Mouse (Mus musculus) adrenal gland (tissue): ENCODE measurements at regions not wholly inside any gene's neighbourhood (a gene's known extent, or its start where the extent isn't known, plus 50 kb on each side); places are given as distances from the start of the nearest gene placed in this dataset.
"Not testable (repeated sequence)": the region's sequence is repeated elsewhere in the genome, so short reads cannot be mapped to it uniquely, and the experiment has no call there.

Experiments used
- intact Hi-C: fragments of 180-260 bp; cut with DNase I; formaldehyde crosslinking; loops from one replicate; pipeline ENCODE4 v1.15.1; 2025

DNA sequence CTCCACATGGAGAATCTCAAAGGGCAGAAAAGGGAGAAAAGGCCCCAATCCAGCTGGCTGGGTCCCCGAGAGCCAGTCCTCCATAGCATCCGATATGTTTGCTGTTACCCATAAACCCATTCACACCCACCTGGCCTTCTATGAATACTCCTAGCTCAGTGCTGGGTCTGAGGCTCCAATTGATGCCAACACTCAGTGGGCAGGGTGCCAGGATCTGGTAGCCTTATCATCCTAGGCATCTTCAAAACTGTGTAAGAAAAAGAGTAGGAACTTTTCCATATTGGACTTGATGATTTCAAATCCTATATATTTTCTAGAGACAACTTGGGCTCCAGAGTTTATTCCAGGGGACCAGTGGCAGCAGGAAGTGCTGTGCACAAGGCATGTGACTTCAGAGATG is 462.0 kb upstream of the Arid1b start:
- intact Hi-C loops, result no loop called here

DNA sequence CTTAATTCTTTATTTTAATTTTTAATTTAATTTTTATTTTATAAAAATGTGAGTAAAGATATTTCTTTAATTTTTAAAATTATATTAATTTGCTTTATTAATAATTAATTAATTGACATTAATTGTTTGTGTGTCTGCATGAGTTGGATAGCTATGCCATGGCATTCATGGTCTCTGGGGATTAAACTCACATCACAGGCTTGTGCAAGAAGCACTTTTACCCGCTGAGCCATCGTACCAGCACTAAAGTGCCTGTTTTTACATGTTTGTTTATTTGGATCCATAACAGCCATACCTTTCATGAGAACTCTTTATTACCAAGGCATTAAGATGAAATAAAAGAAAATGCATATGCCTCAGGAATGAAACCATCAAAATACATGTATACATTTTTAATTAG is 453.7 kb upstream of the Arid1b start:
- intact Hi-C loops, result no loop called here

DNA sequence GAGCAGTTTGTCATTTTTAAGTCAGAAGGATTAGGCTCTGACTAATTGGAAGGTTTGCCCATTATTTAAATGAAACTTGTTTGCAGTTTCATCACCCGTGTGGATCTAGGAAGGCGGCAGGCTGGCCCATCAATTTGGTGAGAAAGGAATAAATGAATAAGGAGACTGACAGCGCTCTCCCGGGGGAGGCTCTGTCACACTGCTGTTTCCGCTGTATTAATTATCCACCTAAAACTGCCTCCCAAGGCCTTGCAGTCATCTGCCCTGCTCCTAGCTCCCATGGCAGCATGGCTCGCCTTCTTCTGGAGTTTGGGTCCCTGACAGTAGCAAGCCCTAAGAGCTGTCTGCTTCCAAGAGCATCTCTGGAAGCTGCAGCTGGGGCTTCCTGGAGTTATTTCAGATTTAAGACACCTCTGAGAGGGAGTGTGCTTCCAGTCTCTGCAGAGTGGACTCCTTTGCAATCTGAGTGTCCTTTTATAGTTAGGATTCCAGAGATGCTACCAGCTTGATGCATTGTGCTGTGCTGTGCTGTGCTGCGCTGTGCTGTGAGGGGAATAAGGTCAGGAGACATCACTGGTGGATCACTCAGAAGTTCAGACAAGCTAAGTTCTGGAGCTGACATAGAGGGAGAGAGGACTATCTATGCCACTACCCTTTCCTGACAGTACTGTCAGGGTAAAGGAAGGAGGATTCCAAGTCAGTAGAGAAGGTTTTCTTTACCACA is 452.9 kb upstream of the Arid1b start:
- intact Hi-C loops, result no loop called here

DNA sequence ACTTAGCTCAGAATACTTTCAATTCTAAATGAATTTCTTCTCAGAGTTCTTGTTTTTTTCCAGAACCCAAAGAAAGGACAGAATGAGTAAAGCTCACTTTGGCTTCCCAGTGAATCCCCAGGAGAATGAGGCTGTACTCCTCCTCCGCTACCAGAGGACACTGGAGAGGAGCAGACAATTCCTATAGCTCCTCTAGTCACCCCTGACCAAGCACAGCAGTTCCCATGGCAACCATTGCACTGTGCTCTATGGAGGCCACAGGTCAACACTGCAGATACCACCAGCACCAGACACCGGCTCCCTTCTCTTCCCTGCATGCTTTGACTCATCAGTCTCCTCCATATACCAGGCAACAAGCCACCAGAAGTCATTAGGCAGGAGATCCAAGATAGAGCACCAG is 447.6 kb upstream of the Arid1b start:
- intact Hi-C loops, result no loop called here

DNA sequence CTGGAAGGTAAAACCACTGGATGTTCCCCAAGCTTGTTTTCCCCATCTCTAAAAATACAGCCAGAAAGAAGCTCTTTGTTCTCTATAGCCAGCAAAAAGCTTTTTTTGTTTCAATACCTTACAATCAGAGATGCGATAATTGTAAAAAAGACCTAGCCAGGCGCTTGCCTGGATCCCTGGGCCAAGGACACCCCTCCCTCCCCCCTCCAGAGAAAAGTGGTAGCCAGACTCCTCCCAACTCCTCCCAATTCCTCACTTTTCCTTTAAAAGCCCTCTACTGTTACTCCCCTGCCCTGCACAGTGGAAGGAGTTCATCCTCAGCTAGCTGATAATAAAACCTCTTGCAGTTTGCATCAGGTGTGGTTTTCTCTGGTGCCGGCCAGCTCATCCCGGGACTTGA is 441.1 kb upstream of the Arid1b start:
- intact Hi-C loops, result not testable (repeated sequence)

DNA sequence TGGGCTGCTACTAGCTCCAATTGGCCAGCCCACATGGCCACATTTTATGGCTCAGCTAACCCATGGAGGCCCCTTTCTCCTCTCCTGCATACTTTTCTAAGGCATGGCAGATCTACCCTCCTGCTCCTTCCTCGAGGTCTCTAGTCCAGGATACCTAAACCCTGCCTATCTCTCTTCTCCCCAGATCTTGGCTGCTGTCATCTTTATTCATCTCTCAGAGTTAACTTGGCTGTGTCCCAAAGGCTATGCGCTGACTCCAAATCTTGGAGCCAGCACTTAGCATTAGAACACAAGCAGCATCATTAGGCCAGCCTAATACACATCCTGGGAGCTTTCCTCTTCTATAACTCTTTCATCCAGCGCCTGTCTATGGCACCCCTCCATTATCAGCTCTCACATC is 430.5 kb upstream of the Arid1b start:
- intact Hi-C loops, result no loop called here

DNA sequence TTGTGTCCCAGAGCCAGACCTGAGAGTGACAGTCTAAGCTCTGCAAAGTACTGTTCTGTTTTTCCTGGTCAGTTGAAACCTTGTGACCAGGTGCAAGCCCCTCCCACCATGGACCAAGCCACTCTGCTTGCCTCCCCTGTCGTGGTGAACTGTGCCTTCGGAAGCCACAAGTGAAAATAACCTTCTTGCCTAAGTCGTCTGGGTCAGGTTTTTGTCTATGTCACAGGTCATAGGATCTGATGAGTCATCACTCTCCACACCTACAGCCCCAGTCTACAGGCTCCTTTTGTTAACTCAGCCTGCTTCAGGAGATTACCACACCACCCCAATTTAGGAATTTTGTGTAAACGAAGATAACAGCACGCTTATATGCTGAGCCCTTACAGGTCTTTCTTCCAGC is 417.2 kb upstream of the Arid1b start:
- intact Hi-C loops, result no loop called here

DNA sequence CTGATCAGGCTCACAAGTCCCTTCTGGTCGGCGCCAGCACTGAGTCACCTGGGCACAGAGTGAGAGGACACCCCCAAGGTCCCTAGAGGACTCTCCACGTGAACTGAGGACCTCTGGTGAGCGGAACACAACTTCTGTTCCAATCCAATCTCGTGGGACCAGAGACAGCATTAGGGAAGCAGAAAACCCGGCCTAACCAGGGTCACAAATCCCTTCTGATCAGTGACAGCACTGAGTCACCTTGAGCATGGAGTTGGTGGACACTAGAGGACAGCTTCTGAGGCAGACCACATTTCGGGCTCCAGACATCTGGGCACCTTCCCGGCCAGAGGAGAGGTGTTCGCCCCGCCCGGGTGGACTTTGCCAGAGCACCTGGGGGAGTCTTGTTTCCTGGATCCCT is 412.3 kb upstream of the Arid1b start:
- intact Hi-C loops, result no loop called here

DNA sequence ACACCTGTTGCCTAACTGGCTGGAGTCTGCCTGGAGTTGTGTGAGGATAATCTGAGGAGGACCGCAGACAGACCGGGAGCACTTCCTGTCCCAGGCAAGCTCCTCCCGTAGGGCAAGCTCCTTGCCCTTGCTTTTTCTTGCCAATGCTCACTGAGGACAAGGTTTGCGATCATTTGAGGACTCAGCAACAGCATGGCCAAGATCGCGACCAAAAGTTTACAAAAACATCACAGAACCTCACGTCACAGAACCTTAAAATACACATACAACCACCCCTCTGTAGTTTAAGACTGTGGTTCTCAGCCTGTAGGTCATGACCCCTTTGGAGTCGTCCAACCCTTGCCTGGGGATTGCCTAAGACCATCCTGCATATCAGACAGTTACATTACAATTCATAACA is 383.7 kb upstream of the Arid1b start:
- intact Hi-C loops, result no loop called here

DNA sequence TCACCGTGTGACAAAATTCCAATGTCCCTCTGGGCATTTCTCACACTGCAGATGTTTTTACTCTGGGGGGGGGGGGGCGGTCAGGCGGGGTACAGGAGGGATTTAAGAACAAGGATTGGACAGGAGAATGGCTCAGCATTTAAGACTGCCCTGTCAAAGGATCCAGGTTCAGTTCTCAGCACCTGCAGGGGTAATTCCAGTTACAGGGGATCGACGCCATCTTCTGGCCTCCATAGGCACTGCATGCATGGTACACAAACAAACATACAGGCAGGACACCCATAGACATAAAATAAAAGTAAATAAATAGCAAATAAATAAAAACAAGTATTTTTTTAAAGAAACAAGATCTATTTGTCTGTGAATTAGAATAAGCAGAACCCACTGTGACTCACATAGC is 383.1 kb upstream of the Arid1b start:
- intact Hi-C loops, result no loop called here

DNA sequence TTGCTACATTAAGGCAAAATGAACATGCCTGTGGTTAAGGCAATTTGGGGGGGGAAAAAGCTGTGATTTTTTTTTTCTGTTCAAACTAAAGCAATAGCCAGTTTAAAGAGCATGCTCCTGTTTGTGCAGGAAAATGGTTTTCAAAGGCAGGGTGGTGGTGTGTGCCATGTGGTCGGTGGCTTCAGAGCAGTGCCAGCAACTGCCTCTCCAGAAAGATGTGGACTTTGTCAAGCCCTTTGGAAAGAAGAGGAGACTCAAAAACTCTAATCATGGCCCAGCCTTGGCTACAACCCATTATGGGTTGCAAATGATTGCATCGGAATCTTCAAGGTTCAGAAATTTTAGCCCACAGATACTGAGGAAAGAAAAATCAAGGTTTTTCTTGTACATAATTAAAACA is 382.4 kb upstream of the Arid1b start:
- intact Hi-C loops, result no loop called here

DNA sequence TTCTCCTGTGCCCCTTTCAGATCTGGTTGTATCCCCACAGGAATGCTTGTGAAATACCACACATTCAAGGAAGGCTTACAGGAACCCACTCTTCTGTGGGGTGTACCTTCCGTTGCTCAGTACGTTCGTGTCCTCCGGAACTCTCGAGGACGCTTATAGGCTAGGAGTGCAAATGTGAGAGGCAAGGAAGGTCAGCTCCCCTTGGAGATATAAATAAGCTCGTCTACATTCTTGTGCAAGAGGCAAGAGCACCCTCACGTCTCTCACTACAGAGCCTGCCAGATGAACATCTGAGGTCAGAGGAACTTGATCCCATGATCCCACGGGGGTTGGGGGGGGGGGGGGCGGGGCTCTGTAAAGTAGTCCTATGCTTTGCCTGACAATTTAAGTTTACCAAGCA is 382.0 kb upstream of the Arid1b start:
- intact Hi-C loops, result no loop called here

DNA sequence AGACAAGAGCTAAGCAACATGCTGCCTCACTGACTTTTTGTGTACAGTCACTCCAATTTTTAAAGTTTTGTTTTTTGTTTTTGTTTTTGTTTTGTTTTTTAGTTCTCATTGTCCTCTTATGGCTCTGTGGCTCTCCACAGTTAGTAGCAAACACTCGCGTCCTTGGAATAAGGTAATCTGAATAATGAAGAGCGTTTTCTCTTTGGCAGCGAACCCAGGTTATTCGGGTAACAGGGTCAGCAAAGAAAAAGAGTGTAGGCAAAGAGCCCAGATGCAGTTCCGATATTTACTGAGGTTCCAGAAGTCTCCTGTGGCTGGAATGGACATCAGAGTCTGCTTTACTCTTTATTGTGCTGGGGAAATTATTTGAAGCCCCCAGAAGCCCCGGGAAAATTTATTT is 381.4 kb upstream of the Arid1b start:
- intact Hi-C loops, result no loop called here

DNA sequence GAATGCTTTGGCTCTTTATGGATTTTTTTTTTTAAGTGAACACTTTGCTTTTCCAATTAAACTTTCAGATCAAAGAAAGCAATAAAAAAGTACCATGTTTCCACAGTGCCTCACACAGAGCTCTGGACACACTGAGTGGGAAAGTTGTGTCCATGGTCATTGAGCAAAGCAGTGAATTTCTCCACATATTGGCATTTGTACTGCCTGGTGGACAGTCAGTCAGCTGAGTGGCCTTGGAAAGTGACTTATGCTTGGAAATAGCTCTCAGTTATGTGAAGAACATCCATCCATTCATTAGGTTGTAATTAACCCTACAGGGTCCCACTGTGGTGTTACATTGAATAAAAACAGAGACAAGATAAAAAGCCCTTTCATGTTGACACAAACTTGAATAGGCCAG is 373.8 kb upstream of the Arid1b start:
- intact Hi-C loops, result no loop called here

DNA sequence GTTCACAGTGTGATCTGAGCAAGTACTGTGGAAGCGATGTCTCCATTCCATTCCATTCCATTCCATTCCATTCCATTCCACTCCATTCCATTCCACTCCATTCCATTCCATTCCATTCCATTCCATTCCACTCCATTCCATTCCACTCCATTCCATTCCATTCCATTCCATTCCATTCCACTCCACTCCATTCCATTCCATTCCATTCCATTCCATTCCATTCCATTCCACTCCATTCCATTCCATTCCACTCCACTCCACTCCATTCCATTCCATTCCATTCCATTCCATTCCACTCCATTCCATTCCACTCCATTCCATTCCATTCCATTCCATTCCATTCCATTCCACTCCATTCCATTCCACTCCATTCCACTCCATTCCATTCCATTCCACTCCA is 368.0 kb upstream of the Arid1b start:
- intact Hi-C loops, result not testable (repeated sequence)

DNA sequence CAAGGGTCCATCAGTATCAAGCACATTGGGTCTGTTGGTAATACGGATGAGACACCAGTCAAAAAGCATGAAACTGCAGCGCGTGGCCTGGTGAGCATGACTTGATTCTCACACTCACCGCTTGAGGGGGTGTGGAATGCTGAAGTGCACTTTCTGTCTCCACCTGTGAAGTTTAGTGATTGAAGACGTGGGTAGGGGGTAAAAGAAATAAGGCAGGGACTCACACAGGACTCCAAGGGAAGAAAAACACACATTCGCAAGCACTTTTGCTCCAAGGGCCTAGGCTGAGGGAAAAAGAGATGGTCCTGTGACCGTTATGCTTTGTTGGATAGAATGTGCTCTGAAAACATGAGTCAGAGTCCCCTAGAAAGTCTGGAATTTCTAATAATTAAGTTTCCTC is 366.6 kb upstream of the Arid1b start:
- intact Hi-C loops, result no loop called here

DNA sequence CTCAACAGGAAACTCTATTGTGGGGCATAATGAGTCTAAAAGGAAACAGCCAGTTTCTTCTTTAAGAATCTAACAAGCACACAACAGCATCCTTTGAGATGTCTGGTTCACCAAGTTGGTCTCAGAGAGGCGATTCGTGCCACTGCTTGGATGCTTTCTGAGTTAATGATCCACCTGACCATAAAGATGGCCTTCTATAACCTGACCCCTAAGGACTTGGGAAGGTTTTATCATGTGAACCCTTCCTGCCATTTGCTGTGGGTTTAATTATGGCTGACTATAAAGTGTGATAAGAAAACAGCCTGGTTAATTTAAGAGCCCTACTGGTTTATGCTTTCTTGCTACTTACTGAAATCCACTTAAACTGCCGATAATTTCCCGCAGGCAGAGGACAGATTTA is 363.0 kb upstream of the Arid1b start:
- intact Hi-C loops, result no loop called here

DNA sequence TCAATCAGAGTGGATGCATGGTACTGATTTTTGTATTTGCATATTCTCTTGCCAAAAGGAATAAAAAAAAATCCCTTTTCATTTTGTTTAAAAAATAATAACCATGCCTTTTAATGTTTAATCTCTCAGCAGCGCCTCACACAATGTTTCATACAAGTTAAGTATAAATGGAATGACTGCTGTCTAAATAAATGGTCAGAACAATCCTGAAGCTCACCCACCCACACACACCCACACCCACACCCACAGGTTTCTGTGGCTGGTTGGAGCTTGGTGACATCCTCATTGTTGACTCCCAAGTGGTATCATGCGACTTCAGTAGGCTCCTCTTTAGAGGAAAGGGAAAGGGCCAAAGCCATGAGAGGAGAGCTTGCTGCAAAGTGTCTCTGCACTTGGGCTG is 361.6 kb upstream of the Arid1b start:
- intact Hi-C loops, result no loop called here

DNA sequence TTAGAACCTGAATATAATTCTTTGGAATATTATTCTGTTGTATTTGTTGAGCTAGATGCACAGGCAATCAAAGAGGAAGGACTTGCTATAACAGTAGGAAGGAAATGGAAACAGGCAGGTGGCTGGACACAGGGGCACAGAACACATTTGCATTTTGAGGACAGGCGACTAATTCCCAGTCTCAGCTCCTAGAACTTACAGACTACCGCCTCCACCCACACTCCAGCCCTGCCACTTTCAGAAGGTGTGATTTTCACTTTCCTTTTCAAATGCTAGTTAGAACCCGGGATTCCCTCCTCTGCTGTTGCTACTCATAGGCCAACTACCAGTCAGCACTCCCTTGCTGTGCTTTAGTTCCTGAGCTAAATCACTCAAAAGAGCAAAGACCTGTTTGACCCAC is 360.4 kb upstream of the Arid1b start:
- intact Hi-C loops, result no loop called here

DNA sequence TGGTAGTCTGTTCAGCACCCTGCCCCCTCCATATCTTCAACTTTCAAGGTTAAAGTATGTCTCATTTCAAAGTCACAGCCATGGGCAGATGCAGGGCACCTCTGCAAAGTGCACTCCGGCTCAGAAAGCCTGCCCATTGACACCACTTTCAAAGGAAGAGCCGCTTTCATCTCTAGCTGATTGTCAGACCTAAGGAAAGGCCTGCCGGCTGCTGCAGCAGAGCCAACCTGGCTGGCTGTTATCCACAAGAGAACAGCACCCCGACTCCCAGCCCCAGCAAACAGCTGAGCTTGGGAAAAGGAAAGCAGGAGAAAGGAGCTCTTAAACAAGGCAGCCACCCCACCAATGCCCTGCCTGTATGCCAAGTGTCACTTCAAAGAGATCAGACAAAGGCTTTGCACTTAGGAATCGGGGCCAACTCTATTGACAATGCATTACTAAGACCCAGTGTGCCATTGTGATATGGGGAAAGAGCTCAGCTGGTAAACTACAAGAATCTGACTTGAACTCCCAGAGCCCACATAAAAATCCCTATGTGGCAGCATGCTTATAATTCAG is 357.3 kb upstream of the Arid1b start:
- intact Hi-C loops, result no loop called here

DNA sequence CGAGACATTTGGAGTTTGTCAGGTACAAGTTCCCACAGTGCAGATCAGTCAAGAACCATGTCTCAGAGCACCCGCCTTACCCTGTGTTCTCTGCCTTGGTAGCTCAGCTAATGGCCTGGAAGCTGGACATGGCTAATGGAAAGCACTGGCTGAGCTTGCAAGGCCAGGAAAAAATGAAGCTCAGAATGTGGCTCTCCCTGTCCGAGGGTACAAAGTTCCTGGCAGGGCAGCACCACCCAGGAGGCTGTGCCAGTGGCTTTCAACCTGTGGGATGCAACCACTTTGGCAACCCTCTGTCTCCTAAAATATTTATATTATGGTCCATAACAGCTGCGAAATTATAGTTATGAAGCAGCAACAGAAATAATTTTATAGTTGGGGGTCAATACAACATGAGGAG is 354.6 kb upstream of the Arid1b start:
- intact Hi-C loops, result no loop called here

DNA sequence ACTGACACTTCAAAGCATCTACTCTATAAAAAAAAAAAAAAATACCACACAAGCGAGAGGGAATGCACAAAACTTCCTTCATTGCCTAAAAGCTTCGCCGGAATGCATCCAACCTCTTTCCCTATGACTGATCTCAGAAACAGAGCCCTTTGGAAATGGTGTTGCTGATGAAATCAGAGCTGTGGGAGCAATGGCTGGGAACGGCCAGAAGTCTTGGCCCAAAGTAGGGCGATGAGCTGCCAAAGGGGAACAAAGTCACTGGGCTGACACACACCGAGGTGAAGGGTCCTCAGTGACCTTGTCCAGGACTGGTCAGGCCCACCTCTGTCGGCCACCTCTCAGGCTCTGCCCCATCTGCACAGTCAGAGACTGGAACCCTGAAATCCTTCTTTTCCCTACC is 353.6 kb upstream of the Arid1b start:
- intact Hi-C loops, result no loop called here

DNA sequence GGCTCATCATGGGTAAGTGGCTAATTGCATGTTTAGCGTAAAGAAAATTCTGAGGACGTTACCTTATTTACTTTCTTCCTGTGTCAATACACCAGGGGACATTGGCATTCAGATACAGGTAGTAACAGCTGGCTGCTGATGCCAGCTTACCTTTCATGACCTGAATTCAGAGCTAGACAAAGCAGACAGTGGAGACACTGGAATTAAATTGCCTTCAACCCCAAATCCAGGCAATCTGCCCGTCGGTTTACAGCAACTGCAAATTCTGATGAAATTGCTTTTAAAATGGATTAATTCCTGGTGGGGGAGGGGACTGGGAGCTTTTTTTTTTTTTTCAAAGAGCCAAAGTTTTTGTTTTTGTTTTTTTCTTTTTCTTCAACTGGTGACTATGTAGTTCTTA is 353.0 kb upstream of the Arid1b start:
- intact Hi-C loops, result no loop called here

DNA sequence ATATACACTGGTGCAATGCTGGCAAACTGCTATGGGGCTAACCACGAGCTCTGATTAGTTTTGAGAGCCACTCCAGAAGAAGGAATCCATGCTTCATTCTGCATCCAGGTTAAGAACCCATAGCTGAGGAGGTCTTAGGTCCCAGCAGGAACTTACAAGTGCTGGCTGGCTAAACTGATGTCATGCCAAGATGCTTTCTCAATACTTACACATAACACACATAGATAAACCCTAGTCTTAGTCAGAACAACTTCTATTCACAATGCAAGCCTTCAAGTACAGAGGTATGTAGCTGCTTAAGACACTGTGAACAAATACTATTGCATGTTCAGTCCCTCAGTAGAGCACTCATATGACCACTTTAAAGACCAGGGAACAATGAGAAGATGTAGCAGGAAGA is 352.1 kb upstream of the Arid1b start:
- intact Hi-C loops, result no loop called here
